Mouse (Mus musculus) E14TG2a.4 (cell line): ENCODE data around the gene Prm1.
A peak's percentile ranks its signal among the peaks of the same experiment; 100 is the strongest.

Experiments used
- H3K27me3 ChIP-seq: 2 replicates; pipeline ENCODE4 v1.6.1; 2014; ENCODE audit warnings: low read length, control low read depth; ENCODE audit not compliant: insufficient read depth
- H3K36me3 ChIP-seq: 2 replicates; pipeline ENCODE4 v1.6.1; 2014; ENCODE audit warnings: low read length, control low read depth; ENCODE audit not compliant: insufficient read depth
- H3K4me1 ChIP-seq: replicated peaks from 2 replicates; pipeline ENCODE4 v1.6.1; 2014; ENCODE audit warnings: low read depth, low read length, control low read depth
- H3K4me3 ChIP-seq: replicated peaks from 2 replicates; pipeline ENCODE4 v1.5.1; 2014; ENCODE audit warnings: mild to moderate bottlenecking, low read length
- H3K9me3 ChIP-seq: 2 replicates; pipeline ENCODE4 v1.6.1; 2014; ENCODE audit warnings: low read length, control low read depth
- CTCF ChIP-seq: conservative IDR thresholded peaks from 2 replicates; pipeline ENCODE4 v1.5.1; 2014; ENCODE audit warnings: low read length
- NANOG ChIP-seq: IDR thresholded peaks from 2 replicates; pipeline ENCODE4 v1.6.1; 2014; ENCODE audit warnings: borderline replicate concordance, low read length, mixed read lengths
- POU5F1 ChIP-seq: IDR thresholded peaks from 2 replicates; pipeline ENCODE4 v1.6.1; 2014; ENCODE audit warnings: low read length, borderline replicate concordance

Prm1 gene

GRCm38 (mm10) chr16:10761182-10761581, 44.5 kb downstream of the Prm1 start:
- Histone ChIP-seq H3K4me3 (no peak overlapping the region), H3K4me1 (peaks cover 12% of the 10 kb centered on the region), H3K36me3 (no peaks in the 10 kb centered on the region), H3K9me3 (no peaks in the 10 kb centered on the region), H3K27me3 (peaks cover 80% of the 10 kb centered on the region)
- TF ChIP-seq NANOG (no peak), CTCF (no peak), POU5F1 (no peak)

GRCm38 (mm10) chr16:10756168-10756567, 49.5 kb downstream of the Prm1 start:
- no peak for TF ChIP-seq POU5F1
- no peak for TF ChIP-seq NANOG
- TF ChIP-seq CTCF = no peak
- Histone ChIP-seq H3K27me3 (peaks cover 82% of the 10 kb centered on the region), H3K4me1 (peaks cover 9% of the 10 kb centered on the region), H3K36me3 (no peaks in the 10 kb centered on the region), H3K4me3 (no peak overlapping the region), H3K9me3 (no peaks in the 10 kb centered on the region)

DNA sequence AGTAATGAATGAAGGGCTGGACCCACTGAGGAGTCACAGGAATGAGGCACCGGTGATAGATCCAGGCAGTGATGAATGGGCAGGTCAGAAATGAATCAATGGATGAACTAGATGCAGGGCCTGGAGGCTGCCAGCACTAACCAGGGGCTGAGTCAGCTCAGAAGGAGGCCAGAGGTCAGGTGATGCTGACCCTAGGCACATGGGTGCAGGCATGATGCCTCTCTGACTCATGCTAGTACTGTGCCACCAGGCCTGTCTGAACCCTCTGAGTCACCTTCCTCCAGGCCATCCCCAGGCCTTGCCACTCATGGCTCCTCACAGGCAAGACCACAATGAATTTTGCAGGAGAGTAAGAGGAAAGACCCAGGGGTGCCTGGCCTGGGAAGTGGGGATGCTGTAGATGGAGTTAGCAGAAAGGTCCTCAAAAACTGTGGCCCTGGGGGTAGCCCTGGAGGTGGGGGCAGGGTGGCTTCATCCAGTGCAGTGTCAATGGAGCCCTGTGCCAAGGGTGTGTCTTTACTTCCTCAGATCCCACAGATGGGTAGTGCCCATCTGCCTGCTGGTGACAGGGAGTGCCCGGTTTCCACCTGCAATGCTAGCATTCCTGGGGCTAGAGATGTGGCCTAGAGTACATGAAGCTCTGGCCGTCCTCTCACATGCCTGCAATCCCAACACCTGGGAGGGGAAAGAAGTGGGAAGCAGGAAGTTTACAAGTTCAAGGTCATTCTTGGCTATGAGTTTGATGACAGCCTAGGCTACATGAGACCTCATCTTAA, 50.9 kb downstream of the Prm1 start:
- Histone ChIP-seq H3K27me3 (peaks cover 77% of the 10 kb centered on the region), H3K9me3 (no peaks in the 10 kb centered on the region), H3K4me1 (peaks cover 13% of the 10 kb centered on the region), H3K4me3 (no peak overlapping the region), H3K36me3 (no peaks in the 10 kb centered on the region)
- no peak for TF ChIP-seq CTCF
- TF ChIP-seq POU5F1 = no peak
- TF ChIP-seq NANOG = no peak

DNA sequence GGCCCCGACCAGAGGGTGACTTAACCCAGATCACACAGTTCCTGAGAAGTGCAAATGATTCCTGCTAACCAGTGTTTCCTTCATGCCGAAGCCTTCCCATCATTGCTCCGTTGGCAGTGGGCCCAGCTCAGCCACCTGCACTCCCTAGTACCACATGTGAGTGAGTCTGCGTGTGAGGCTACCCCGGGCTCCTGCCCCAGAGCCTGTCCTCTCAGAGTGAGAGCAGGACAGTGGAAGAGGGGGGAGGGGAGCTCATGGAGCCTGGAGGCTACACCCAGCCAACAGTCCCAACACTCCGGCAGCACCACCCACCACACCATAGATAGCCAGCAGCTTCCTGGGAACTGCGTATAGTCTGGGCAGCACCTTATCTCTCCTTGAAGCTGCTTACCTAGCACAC, 55.8 kb downstream of the Prm1 start:
- no peak for TF ChIP-seq CTCF
- Histone ChIP-seq H3K4me3 (0 out of 2 replicates have a peak overlapping the region, but pooled peaks have one; percentile 26), H3K9me3 (no peaks in the 10 kb centered on the region), H3K36me3 (no peaks in the 10 kb centered on the region), H3K27me3 (peaks cover 47% of the 10 kb centered on the region), H3K4me1 (peaks cover 6% of the 10 kb centered on the region)

GRCm38 (mm10) chr16:10749226-10749625, 56.4 kb downstream of the Prm1 start:
- Histone ChIP-seq H3K36me3 (no peaks in the 10 kb centered on the region), H3K4me1 (peaks cover 8% of the 10 kb centered on the region), H3K9me3 (no peaks in the 10 kb centered on the region), H3K27me3 (peaks cover 41% of the 10 kb centered on the region), H3K4me3 (no peak overlapping the region)
- TF ChIP-seq POU5F1 = no peak
- TF ChIP-seq NANOG = no peak
- TF ChIP-seq CTCF = no peak
